32 mouse cellular contexts compared by ENCODE assay signal in the genomic region with DNA sequence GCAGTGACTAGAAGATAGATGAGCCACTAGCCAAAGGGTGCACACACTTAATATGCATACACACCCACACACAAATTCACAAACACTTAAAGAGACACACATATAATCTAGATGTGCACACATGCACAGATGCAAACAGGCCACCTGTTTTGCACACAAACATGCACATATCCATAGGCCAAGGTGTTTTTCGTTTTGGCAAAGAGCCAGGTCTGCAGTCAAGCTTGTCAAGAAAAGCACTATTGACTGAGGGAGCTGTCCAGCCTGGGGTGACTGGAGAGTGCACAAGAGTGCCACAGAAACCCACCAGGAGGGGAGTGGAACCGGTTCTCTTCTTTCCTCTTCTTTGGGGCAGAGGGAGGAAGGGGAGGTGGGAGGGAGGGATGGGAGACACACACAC. TPM values are rescaled to one million over a fixed set of nuclear protein-coding genes. Genes with fewer than 3 reads are reported as not detected.
DNase-seq lines count a peak whose midpoint lies in the region; TF ChIP-seq lines count a peak whose summit lies in the region.
"Had no signal": no experiment of that assay in that cellular context is flagged by ENCODE, and none has a peak within 500 bp of the region (broad histone marks: within the 10 kb centered on the region; RNA-seq: fewer than 3 reads in every experiment).

No protein-coding gene starts in this region.

- no peak overlapping the region for H3K27ac ChIP-seq in kidney, adult 2 months (ENCODE audit: insufficient read depth, low read depth, low read length)
- H3K27ac ChIP-seq in limb, embryonic 10.5 days: no peak overlapping the region
- H3K27ac ChIP-seq: embryonic facial prominence, embryonic 13.5 days; layer of hippocampus, adult 2 months; liver, embryonic 14.5 days; lung, embryonic 15.5 days; midbrain, embryonic 13.5 days; neural tube, embryonic 15.5 days had no signal

- no peaks in the 10 kb centered on the region for H3K36me3 ChIP-seq in kidney, adult 2 months (ENCODE audit: control insufficient read depth, insufficient read depth, low read length)
- H3K36me3 ChIP-seq in limb, embryonic 10.5 days: no peaks in the 10 kb centered on the region
- H3K36me3 ChIP-seq: embryonic facial prominence, embryonic 13.5 days; lung, embryonic 15.5 days; midbrain, embryonic 13.5 days; neural tube, embryonic 15.5 days had no signal

- peaks cover 9% of the 10 kb centered on the region for H3K27me3 ChIP-seq in kidney, adult 2 months (replicated peaks; ENCODE audit: control insufficient read depth, insufficient read depth, low read length)
- peaks cover 98% of the 10 kb centered on the region for H3K27me3 ChIP-seq in limb, embryonic 10.5 days (ENCODE audit: low read depth, poor library complexity, severe bottlenecking)

- TF ChIP-seq POLR2A in kidney, adult 2 months (IDR thresholded peaks at IDR 0.05; ENCODE audit: low read depth, low read length): no peak

- WGBS in kidney, adult 2 months: 0% methylated on average over 2 of the region's 2 CpGs
- WGBS in limb, embryonic 10.5 days: 1% methylated on average over 2 of the region's 2 CpGs

- no peak overlapping the region for H3K4me3 ChIP-seq in kidney, adult 2 months (ENCODE audit: insufficient read depth, low read depth, low read length)
- H3K4me3 ChIP-seq in limb, embryonic 10.5 days: no peak overlapping the region
- H3K4me3 ChIP-seq: embryonic facial prominence, embryonic 13.5 days; erythroblast, embryonic 14.5 days; layer of hippocampus, adult 2 months; lung, embryonic 15.5 days; megakaryocyte, embryonic 14.5 days; midbrain, embryonic 13.5 days; neural tube, embryonic 15.5 days had no signal

- TF ChIP-seq CTCF in kidney, adult 2 months (conservative IDR thresholded peaks at IDR 0.05; ENCODE audit: insufficient read depth, insufficient read length, low read depth, low read length): no peak

- H3K4me1 ChIP-seq in kidney, adult 2 months (ENCODE audit: control insufficient read depth, insufficient read depth, low read length): no peaks in the 10 kb centered on the region
- no peaks in the 10 kb centered on the region for H3K4me1 ChIP-seq in limb, embryonic 10.5 days
- H3K4me1 ChIP-seq: embryonic facial prominence, embryonic 13.5 days; lung, embryonic 15.5 days had no signal

- no peaks in the 10 kb centered on the region for H3K9me3 ChIP-seq in limb, embryonic 10.5 days (replicated peaks)
- H3K9me3 ChIP-seq: embryonic facial prominence, embryonic 13.5 days; lung, embryonic 15.5 days; midbrain, embryonic 13.5 days; neural tube, embryonic 15.5 days had no signal

- peak; percentile 36 for DNase-seq in kidney, postnatal 10 days
- no peak for DNase-seq in kidney, adult 2 months
- DNase-seq in 3T3-L1 (ENCODE audit: low read depth, low spot score) (peak; percentile 5), A20 (ENCODE audit: low read depth, low spot score) (peak; percentile 35), adipocyte (ENCODE audit: low spot score) (peak; percentile 6)
- DNase-seq in limb, embryonic 10.5 days (ENCODE audit: low spot score): no peak
- no peak for DNase-seq in layer of hippocampus, adult 9-11 months
- DNase-seq in ovary, postnatal 14 days (ENCODE audit: low spot score): no peak
- DNase-seq: adrenal gland, adult 8-10 months; cerebellum, adult 11 months; cerebellum, adult 9-11 months; embryo, embryonic 11 days; gastrocnemius, postnatal 10 days; kidney, adult 18-20 months; kidney, postnatal 14 days; liver; lung, postnatal 4 days; right cerebral cortex, postnatal 25 days; spleen, adult 18-20 months; thymus, adult 18-20 months; thymus, postnatal 4 days had no signal

RNA-seq across cellular contexts. Expression of a gene that starts 20.3 kb away (rescaled TPM):
- polyA plus RNA-seq in kidney, adult 2 months (2012; rRNA removed): not detected in 2 replicates
- polyA plus RNA-seq in limb, embryonic 10.5 days (2016; fragmentation: Nextera tagmentation; extraction: Ambion mirVana): 0.23 TPM in 1 of 2 replicates, not detected in the other
- polyA plus RNA-seq: embryonic facial prominence, embryonic 13.5 days; erythroblast, embryonic 14.5 days; forebrain, embryonic 16.5 days; limb, embryonic 11.5 days; liver, embryonic 14.5 days; lung, embryonic 15.5 days; stomach, embryonic 16.5 days had no signal

Comparison
In these comparisons a context has a peak if more than half of its experiments do, and no peak if none do; other contexts are left out.
1. DNase-seq: peak in kidney, postnatal 10 days (single experiment), 3T3-L1 (single experiment), A20 (single experiment) and adipocyte (single experiment); none in kidney, adult 2 months (single experiment), limb, embryonic 10.5 days (single experiment), layer of hippocampus, adult 9-11 months (single experiment) and ovary, postnatal 14 days (single experiment).